Mouse (Mus musculus): Measurements from ENCODE around the gene Fasn.

The Fasn gene

DNA sequence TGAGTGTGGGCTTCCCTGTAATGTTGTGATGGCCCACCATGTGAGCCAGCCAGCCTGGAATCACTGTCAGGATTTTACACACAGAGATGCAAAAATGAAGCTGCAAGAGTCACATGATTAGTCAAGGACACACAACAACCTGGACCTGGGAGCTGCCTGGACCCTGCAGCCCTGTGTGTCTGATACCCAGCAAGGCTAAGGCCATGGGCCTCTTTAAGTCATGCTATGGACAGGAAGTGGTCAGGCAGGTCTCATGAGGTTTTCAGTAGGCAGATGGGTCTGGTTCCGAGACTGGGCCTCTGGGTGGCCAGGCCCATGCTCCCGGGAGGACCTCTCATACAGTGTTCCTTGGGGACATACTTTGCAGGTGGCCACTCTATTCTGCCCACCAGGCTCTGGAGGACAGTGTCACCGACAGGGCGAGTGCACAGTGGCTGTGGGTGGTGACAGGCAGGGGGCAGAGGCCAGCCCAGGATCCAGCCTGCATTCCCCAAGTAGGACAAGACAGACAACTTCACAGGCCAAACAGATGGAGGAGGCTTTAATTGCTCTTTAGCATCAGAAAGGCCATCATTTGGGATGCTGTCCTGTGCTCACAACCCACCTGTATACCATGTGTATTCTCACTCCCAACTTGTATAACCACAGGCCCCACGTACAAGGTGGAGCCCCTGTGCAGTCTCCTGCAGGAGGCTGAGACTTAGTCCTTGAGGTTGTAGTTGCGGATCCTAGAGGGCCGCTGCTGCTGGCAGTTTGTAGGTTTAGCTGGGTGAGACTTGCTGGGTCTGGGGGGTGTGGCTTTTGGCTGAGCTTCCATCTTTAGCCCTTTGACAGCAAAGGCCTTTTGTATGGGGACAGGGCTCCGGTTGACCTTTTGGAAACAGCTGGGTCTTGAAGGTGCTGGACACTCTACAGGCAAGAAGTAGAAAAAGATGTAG lies 1.9 kb upstream of the Fasn start:
- no peak for DNase-seq

DNA sequence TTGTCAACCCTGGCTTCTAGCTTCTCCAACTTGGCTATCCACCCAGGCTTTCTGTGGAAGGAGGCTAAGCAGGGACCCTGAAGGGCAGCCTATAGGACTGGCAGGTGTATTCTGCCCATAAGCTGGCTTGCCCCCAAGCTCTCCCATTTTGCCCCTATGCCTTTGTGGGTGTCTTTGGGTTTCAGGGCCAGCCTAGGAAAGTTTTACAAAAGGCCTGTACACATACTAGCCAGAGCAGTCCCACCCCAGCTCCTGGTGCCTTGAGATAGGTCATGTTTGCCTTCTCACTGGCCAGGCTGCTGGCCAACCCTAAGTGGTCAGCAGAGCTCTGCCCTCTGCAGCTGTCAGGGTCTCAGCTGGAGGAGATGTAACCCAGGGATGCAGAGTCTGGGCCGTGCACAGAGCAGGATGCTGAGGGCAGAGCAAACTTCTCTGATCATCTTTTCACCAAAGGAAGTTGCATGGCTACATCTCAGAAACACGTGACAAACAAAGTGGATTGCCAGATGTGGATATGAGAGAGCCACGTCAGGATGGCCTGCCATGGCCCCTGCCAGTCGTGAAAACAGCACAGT lies 1.0 kb upstream of the Fasn start:
- DNase-seq: no peak

- no peak for DNase-seq
Measured at GRCm38 (mm10) chr11:120824787-120825288, 491 bp upstream of the Fasn start.

DNA sequence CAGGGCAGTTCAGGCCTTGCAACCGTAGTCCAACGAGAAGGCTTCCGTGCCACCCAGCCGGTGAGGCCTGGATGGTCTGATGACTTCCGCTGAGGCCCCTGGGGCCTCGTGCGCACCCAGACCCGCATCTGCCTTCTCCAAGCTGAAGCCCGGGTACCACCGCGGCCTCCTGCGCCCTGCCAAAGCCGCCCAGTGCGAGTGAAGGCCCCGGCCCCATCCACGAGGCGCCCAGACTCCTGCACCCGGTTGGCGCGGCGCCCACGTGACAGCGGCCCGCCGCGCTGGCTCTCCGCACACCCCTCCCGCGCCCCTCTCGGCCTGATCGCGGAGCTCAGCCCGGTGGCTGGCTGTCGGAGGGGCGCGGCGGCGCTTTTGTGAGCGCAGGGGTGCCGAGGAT lies 798 bp downstream of the Fasn start:
- DNase-seq: no peak

DNA sequence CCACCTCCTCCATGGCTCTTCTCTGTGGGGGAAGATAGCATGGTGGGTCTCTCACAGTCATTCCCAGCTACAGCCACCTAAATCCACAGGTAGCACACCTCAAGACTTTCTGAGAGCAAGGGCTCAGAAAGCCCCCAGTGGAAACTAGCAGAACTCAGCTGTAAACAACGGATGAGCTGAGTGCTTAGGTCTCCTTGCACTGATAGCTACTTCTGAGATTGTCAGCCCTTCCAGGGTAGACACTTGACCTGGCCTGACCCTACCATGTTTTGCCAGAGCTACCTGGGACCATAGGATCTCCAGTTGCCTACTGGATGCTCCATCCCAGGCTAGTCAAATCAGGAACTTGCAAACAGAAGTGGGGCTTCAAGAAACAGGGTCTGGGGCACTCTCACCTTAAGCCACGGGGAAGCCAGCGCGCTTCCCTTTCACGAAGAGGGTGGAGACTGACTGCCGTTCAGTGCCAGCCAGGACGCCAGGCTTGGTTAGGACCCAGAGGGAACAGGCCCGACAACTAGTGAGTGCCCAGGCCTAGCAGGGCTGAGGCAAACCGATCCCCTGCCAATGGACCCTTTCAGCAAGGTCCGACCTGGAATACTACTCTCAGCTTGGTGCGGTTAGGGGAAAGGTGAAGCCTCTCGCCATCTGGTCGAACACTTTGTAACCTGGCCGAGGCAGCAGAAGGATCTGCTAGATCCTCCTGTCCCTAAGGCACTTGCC lies 1.4 kb downstream of the Fasn start:
- peak; percentile 32 for DNase-seq

GRCm38 (mm10) chr11:120822321-120822720 lies 2.0 kb downstream of the Fasn start:
- no peak for DNase-seq

- no peak for DNase-seq
Measured at GRCm38 (mm10) chr11:120821076-120821922, 3.0 kb downstream of the Fasn start.

DNA sequence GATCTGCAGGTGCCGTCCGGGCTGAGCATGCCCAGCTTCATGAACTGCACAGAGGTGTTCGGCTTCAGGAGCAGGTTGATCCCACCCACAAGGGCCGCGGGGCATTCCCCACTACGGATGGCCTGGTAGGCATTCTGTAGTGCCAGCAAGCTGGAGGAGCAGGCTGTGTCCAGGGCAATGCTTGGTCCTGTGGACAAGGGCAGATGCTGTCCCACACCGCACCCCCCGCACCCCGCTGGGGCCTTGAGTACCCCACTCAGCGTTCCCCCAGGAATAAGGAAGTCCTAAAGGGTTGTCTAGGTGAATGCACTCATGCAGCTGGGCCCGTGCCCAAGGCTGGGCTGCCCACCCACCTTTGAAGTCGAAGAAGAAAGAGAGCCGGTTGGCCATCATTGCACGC lies 3.8 kb downstream of the Fasn start:
- no peak for DNase-seq

DNA sequence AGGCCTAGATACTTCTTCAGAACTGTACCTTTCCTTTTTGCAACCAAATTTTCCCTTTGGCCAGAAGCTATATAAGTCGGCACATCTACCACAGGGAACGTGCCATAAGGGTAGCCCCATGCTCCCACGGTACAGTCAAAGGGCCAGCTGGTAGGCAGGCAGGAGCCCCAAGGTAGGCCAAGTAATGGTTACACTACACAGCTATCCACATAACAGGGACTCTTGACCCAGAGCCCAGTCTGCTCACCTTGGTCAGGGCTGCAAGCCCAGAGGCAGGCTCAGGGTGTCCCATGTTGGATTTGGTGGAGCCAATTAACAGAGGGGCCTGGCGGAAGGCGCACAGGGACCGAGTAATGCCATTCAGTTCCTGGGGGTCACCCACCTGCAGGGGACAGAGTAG lies 4.8 kb downstream of the Fasn start:
- no peak for DNase-seq

- DNase-seq: no peak
Measured at GRCm38 (mm10) chr11:120818251-120818650, 6.1 kb downstream of the Fasn start.

DNA sequence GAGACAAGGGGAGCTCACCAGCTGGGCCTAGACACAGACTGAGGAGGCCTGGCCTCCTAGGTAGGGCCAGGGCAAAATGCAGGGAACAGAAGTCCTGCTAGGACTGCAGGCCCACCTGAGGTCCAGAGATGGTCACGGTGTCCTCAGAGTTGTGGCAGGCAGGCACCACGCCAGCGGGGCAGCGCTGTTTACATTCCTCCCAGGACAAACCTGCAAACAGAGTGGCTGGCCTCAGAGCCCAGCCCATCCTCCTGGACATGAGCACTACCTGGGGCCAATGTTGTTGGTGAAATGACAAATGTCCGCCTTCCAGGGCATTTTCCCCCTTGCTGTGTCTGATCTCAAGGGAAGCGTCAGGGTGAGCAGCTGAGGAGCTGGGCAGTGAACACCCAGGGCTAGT lies 7.0 kb downstream of the Fasn start:
- DNase-seq: no peak

GRCm38 (mm10) chr11:120812068-120812467 lies 12.3 kb downstream of the Fasn start:
- no peak for DNase-seq

- no peak for DNase-seq
Measured at GRCm38 (mm10) chr11:120808010-120808409, 16.3 kb downstream of the Fasn start.

- no peak for DNase-seq
Measured at GRCm38 (mm10) chr11:120805375-120806298, 18.7 kb downstream of the Fasn start.

DNA sequence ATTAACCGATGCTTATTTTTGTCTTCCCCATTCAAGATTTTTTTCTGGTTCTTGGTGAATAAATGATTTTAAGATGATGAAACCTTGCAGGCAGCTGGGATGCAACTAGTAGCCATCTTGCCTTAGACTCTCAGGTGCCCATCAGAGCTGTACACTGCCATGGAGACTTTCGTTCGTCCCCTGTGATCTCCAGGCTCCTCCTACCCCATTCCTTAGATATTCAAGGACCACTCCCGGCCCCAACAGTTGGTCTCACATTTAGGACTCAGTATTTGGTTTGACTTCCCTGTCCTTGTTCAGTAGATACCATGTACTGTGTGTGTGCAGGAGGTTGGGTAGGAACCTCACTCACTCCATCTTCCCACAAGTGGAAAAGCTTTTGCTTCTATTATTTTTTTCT lies 19.6 kb downstream of the Fasn start:
- no peak for DNase-seq

DNA sequence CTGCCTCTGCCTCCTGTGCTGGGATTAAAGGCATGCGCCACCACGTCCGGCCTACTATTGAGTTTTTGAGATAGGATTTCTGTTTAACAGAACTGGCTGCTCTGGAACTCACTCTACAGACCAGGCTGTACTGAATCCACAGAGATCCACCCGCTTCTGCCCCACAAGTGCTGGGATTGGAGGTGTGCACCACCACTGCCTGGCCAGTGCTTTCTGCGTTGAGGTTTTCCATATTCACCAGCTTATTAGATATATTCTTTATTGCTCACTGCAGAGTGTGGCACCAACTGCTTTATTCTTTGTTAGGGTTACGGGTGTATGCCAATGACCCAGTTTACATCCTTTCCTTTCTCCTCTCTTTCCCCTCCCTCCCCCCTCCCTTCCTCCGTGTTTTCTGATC lies 20.1 kb downstream of the Fasn start:
- no peak for DNase-seq

GRCm38 (mm10) chr11:120800061-120800904 lies 24.1 kb downstream of the Fasn start:
- peak; percentile 93 for DNase-seq

DNA sequence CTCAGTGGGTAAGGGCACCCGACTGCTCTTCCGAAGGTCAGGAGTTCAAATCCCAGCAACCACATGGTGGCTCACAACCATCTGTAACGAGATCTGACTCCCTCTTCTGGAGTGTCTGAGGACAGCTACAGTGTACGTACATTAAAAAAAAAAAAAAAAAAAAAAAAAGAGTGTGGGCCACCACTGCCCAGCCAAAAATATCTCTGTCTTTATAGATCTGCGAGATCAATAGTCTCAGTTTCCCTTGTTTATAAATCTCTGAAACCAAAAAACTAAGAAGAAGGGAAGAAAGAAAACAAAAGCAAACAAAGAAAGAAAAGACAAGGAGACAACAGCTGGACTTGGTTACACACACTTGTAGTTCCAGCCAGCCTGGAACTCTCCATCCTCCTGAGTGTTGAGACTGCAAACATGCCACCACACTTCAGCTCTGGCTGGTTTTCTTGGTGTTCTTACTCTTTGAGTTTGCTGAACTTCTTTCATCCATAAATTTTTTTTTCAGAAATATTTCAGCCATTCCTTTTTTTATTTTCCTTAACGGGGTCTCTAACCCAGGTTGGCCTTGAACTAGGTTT lies 24.9 kb downstream of the Fasn start:
- DNase-seq: no peak

DNA sequence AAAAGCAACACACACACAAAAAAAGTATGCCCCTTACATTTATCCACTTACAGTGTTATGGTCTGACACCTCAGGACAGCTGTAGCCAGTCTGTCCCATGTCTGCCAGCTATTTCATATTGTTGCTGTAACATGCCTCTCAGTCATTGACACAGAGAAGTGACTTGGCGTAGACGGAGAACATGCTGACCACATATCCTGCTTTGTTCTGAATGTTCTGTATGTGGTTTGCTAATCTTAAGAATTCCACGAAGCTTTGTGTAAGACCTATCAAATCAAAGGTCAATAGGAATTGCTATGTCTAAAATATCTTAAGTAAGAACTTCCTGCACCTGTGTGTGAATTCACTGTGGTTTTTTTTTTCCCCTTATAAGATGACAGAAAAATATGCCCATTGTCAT lies 26.1 kb downstream of the Fasn start:
- no peak for DNase-seq

- no peak for DNase-seq
Measured at GRCm38 (mm10) chr11:120796614-120796946, 27.8 kb downstream of the Fasn start.
